Mouse (Mus musculus): ENCODE measurements around the gene Chst4. TPM values are rescaled to one million over a fixed set of nuclear protein-coding genes. Genes with fewer than 3 reads are reported as not detected.
"Not testable (repeated sequence)": the region's sequence is repeated elsewhere in the genome, so short reads cannot be mapped to it uniquely, and the experiment has no call there.

Chst4 gene
- polyA plus RNA-seq, 1 experiment from 2014 or later, result not detected

DNA sequence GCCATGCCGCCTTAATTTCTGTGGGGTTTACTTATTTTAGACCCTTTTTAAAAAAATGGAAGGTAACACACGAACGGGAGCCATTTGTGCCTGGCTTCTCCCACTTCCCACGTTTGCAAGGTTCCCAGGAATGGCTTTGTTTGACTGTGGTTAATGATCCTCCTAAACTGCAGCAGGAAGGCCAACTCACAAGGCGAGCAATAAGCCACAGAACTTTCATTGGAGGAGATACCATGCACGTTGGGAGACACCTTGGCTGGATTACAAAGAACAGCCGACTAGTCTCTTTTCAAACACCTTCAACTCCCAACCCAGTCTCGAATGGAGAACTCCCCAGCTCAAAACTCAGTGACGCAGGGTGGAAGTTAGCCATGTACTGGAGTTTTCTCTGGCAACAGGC lies 24.6 kb upstream of the Chst4 start:
- ATAC-seq (ENCODE audit: low FRiP score, low TSS enrichment) (no peak), DNase-seq (no peak)
- Histone ChIP-seq H3K4me3 (replicated peaks; ENCODE audit: low read depth, low read length) (no peak overlapping the region), H3K27me3 (ENCODE audit: control insufficient read depth, insufficient read depth, low read length) (no peaks in the 10 kb centered on the region), H3K36me3 (ENCODE audit: control insufficient read depth, insufficient read depth, low read length) (no peaks in the 10 kb centered on the region), H3K9me3 (ENCODE audit: control insufficient read depth, low read length) (no peaks in the 10 kb centered on the region), H3K27ac (replicated peaks; ENCODE audit: low read depth, low read length) (no peak overlapping the region), H3K9ac (replicated peaks; ENCODE audit: low read length) (no peak overlapping the region), H3K4me2 (ENCODE audit: low read length) (no peak overlapping the region), H3K4me1 (ENCODE audit: control insufficient read depth, insufficient read depth, low read length) (no peaks in the 10 kb centered on the region)
- WGBS, result 83% methylated on average over 9 of the region's 9 CpGs

GRCm38 (mm10) chr8:110058207-110058606 lies 18.7 kb upstream of the Chst4 start:
- H3K4me1 ChIP-seq (ENCODE audit: control insufficient read depth, insufficient read depth, low read length), result no peaks in the 10 kb centered on the region
- H3K9me3 ChIP-seq (ENCODE audit: control insufficient read depth, low read length), result no peaks in the 10 kb centered on the region
- H3K27ac ChIP-seq (replicated peaks; ENCODE audit: low read depth, low read length), result no peak overlapping the region
- no peaks in the 10 kb centered on the region for H3K27me3 ChIP-seq (ENCODE audit: control insufficient read depth, insufficient read depth, low read length)
- no peak for ATAC-seq (ENCODE audit: low FRiP score, low TSS enrichment)
- no peak for DNase-seq
- H3K9ac ChIP-seq (replicated peaks; ENCODE audit: low read length), result no peak overlapping the region
- no peaks in the 10 kb centered on the region for H3K36me3 ChIP-seq (ENCODE audit: control insufficient read depth, insufficient read depth, low read length)
- H3K4me2 ChIP-seq (ENCODE audit: low read length), result no peak overlapping the region
- H3K4me3 ChIP-seq (replicated peaks; ENCODE audit: low read depth, low read length), result no peak overlapping the region
- WGBS, result 75% methylated on average over 8 of the region's 8 CpGs

DNA sequence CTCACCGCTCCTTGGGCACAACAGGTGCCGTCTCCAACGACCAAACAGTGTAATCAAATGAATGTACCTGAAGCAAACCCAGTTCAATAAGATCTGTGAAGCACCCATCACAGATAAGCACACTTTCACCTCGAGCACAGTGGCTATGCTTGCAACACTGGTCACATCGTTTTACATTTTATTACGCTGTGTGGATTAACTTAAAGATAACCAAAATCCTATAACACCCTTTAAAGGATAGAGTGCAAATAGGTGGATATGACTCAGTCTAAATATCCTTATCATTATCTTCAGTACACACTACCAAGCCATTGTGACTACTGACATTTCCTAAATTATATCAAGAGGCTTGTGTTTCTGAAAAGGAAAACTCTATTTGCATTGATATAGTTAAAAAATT lies 11.7 kb upstream of the Chst4 start:
- H3K9me3 ChIP-seq (ENCODE audit: control insufficient read depth, low read length), result no peaks in the 10 kb centered on the region
- DNase-seq (no peak), ATAC-seq (ENCODE audit: low FRiP score, low TSS enrichment) (no peak)
- no peaks in the 10 kb centered on the region for H3K4me1 ChIP-seq (ENCODE audit: control insufficient read depth, insufficient read depth, low read length)
- H3K4me3 ChIP-seq (replicated peaks; ENCODE audit: low read depth, low read length), result no peak overlapping the region
- WGBS, result 77% methylated on average over 6 of the region's 6 CpGs
- H3K27ac ChIP-seq (replicated peaks; ENCODE audit: low read depth, low read length), result no peak overlapping the region
- H3K4me2 ChIP-seq (ENCODE audit: low read length), result no peak overlapping the region
- H3K9ac ChIP-seq (replicated peaks; ENCODE audit: low read length), result no peak overlapping the region
- no peaks in the 10 kb centered on the region for H3K36me3 ChIP-seq (ENCODE audit: control insufficient read depth, insufficient read depth, low read length)
- no peaks in the 10 kb centered on the region for H3K27me3 ChIP-seq (ENCODE audit: control insufficient read depth, insufficient read depth, low read length)

- DNase-seq (no peak), ATAC-seq (ENCODE audit: low FRiP score, low TSS enrichment) (no peak)
- Histone ChIP-seq H3K27me3 (ENCODE audit: control insufficient read depth, insufficient read depth, low read length) (no peaks in the 10 kb centered on the region), H3K4me1 (ENCODE audit: control insufficient read depth, insufficient read depth, low read length) (no peaks in the 10 kb centered on the region), H3K36me3 (ENCODE audit: control insufficient read depth, insufficient read depth, low read length) (no peaks in the 10 kb centered on the region), H3K9me3 (ENCODE audit: control insufficient read depth, low read length) (no peaks in the 10 kb centered on the region), H3K27ac (replicated peaks; ENCODE audit: low read depth, low read length) (no peak overlapping the region), H3K9ac (replicated peaks; ENCODE audit: low read length) (no peak overlapping the region), H3K4me2 (ENCODE audit: low read length) (no peak overlapping the region), H3K4me3 (replicated peaks; ENCODE audit: low read depth, low read length) (no peak overlapping the region)
- 84% methylated on average over 4 of the region's 4 CpGs for WGBS
These were observed 969 bp upstream of the Chst4 start for GRCm38 (mm10) chr8:110040509-110040908.

DNA sequence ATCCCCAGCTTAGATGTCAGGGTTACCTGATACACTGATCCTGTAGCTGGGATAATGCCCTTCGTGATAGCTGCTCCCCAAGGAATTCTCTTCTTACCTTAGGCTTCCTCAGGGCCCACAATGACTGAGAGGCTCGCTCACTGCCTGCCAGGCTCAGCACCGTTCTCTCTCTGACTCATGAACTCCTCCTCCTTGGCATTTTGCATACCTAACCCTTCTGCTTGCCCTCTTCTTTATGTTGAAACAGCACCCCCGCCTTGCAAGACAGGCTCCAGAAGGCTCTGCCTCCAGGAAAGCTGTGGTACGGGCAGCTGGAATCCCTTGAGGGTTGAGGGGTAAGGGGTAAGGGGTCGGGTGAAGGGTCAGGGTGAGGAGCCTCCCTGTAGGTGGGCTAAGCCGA lies 324 bp downstream of the Chst4 start:
- Histone ChIP-seq H3K27ac (replicated peaks; ENCODE audit: low read depth, low read length) (no peak overlapping the region), H3K36me3 (ENCODE audit: control insufficient read depth, insufficient read depth, low read length) (no peaks in the 10 kb centered on the region), H3K4me2 (ENCODE audit: low read length) (no peak overlapping the region), H3K9me3 (ENCODE audit: control insufficient read depth, low read length) (no peaks in the 10 kb centered on the region), H3K4me3 (replicated peaks; ENCODE audit: low read depth, low read length) (no peak overlapping the region), H3K27me3 (ENCODE audit: control insufficient read depth, insufficient read depth, low read length) (no peaks in the 10 kb centered on the region), H3K4me1 (ENCODE audit: control insufficient read depth, insufficient read depth, low read length) (0 out of 2 replicates have a peak, but pooled peaks cover 4% of the 10 kb centered on the region), H3K9ac (replicated peaks; ENCODE audit: low read length) (no peak overlapping the region)
- 52% methylated on average over 7 of the region's 7 CpGs for WGBS
- ATAC-seq (ENCODE audit: low FRiP score, low TSS enrichment) (no peak), DNase-seq (no peak)

DNA sequence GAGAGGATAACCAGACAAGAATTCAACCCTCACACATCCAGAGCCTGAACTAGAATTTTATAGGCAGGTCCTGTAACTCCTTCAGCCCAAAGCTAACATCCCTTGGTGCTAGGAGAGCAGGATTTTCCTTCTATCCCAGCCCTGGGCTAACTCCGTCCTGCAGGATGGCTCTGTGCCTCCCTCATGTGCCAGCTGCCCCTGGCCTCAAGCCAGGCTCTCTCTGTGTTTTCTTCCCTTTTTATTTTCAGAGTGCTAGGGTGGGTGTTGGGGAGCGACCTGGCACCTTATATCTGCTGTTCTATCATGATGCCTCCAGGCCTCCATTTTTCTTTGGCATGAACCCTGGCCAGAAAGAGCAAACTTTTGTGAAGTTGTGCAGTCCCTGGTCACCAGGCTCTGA lies 3.4 kb downstream of the Chst4 start:
- WGBS, result 78% methylated on average over 2 of the region's 2 CpGs
- DNase-seq, result peak; percentile 25
- Histone ChIP-seq H3K27me3 (ENCODE audit: control insufficient read depth, insufficient read depth, low read length) (no peaks in the 10 kb centered on the region), H3K36me3 (ENCODE audit: control insufficient read depth, insufficient read depth, low read length) (no peaks in the 10 kb centered on the region), H3K27ac (replicated peaks; ENCODE audit: low read depth, low read length) (no peak overlapping the region), H3K9me3 (ENCODE audit: control insufficient read depth, low read length) (no peaks in the 10 kb centered on the region), H3K4me1 (ENCODE audit: control insufficient read depth, insufficient read depth, low read length) (0 out of 2 replicates have a peak, but pooled peaks cover 7% of the 10 kb centered on the region), H3K4me3 (replicated peaks; ENCODE audit: low read depth, low read length) (no peak overlapping the region), H3K4me2 (ENCODE audit: low read length) (no peak overlapping the region), H3K9ac (replicated peaks; ENCODE audit: low read length) (no peak overlapping the region)
- ATAC-seq (ENCODE audit: low FRiP score, low TSS enrichment), result no peak

GRCm38 (mm10) chr8:110034331-110034730 lies 5.2 kb downstream of the Chst4 start:
- H3K9me3 ChIP-seq (ENCODE audit: control insufficient read depth, low read length), result no peaks in the 10 kb centered on the region
- ATAC-seq (ENCODE audit: low FRiP score, low TSS enrichment) (no peak), DNase-seq (no peak)
- H3K27me3 ChIP-seq (ENCODE audit: control insufficient read depth, insufficient read depth, low read length), result no peaks in the 10 kb centered on the region
- no peak overlapping the region for H3K4me2 ChIP-seq (ENCODE audit: low read length)
- H3K4me3 ChIP-seq (replicated peaks; ENCODE audit: low read depth, low read length), result no peak overlapping the region
- no peak overlapping the region for H3K9ac ChIP-seq (replicated peaks; ENCODE audit: low read length)
- 0 out of 2 replicates have a peak, but pooled peaks cover 7% of the 10 kb centered on the region for H3K4me1 ChIP-seq (ENCODE audit: control insufficient read depth, insufficient read depth, low read length)
- H3K36me3 ChIP-seq (ENCODE audit: control insufficient read depth, insufficient read depth, low read length), result no peaks in the 10 kb centered on the region
- 51% methylated on average over 4 of the region's 4 CpGs for WGBS
- H3K27ac ChIP-seq (replicated peaks; ENCODE audit: low read depth, low read length), result no peak overlapping the region

DNA sequence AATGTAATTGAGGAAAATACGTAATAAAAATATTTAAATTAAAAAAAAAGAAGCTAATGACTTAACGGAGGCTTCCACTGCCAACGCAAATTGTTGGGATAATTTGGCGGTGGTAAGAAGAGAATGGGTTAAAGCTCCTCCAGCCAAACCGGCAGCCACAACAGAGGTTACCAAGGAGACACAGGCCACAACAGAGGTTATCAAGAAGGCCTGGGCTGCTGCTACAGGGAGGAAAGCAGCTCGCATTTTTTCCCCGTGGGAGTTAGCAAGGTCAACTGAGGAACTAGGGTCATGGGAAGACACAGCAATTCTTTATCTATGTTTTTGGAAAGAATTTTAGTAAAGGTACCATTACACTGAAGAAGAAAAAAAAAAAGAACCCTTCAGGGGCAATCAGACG lies 5.8 kb downstream of the Chst4 start:
- H3K27me3 ChIP-seq (ENCODE audit: control insufficient read depth, insufficient read depth, low read length); ATAC-seq (ENCODE audit: low FRiP score, low TSS enrichment): not testable (repeated sequence)

GRCm38 (mm10) chr8:110022768-110023344 lies 16.7 kb downstream of the Chst4 start:
- no peak for DNase-seq
- Histone ChIP-seq H3K4me3 (replicated peaks; ENCODE audit: low read depth, low read length) (no peak overlapping the region), H3K27ac (replicated peaks; ENCODE audit: low read depth, low read length) (no peak overlapping the region), H3K9me3 (ENCODE audit: control insufficient read depth, low read length) (no peaks in the 10 kb centered on the region), H3K27me3 (ENCODE audit: control insufficient read depth, insufficient read depth, low read length) (no peaks in the 10 kb centered on the region), H3K4me1 (ENCODE audit: control insufficient read depth, insufficient read depth, low read length) (no peaks in the 10 kb centered on the region), H3K9ac (replicated peaks; ENCODE audit: low read length) (no peak overlapping the region), H3K36me3 (ENCODE audit: control insufficient read depth, insufficient read depth, low read length) (no peaks in the 10 kb centered on the region), H3K4me2 (ENCODE audit: low read length) (no peak overlapping the region)
- ATAC-seq (ENCODE audit: low FRiP score, low TSS enrichment), result no peak
- WGBS, result 93% methylated on average over 10 of the region's 10 CpGs

More for the DNA sequence above, 5.8 kb downstream of the Chst4 start:
- H3K9me3 ChIP-seq (ENCODE audit: control insufficient read depth, low read length); H3K9ac ChIP-seq (replicated peaks; ENCODE audit: low read length); H3K4me2 ChIP-seq (ENCODE audit: low read length); H3K27ac ChIP-seq (replicated peaks; ENCODE audit: low read depth, low read length); H3K4me1 ChIP-seq (ENCODE audit: control insufficient read depth, insufficient read depth, low read length); H3K36me3 ChIP-seq (ENCODE audit: control insufficient read depth, insufficient read depth, low read length); H3K4me3 ChIP-seq (replicated peaks; ENCODE audit: low read depth, low read length): not testable (repeated sequence)
- 29% methylated on average over 8 of the region's 8 CpGs for WGBS
- DNase-seq, result peak; percentile 15

Data from midbrain, embryonic 14.5 days (tissue).